Mouse (Mus musculus) heart, embryonic 12.5 days (tissue): ENCODE results near the gene 4930518I15Rik. TPM values are rescaled to one million over a fixed set of nuclear protein-coding genes. Genes with fewer than 3 reads are reported as not detected.
"Not testable (repeated sequence)": the region's sequence is repeated elsewhere in the genome, so short reads cannot be mapped to it uniquely, and the experiment has no call there.

Source experiments
- ATAC-seq: fragments of 200-750 bp; cut with Nextera tagmentation; 2 replicates; pipeline ENCODE4 v1.8.0; 2017; ENCODE audit warnings: moderate TSS enrichment, moderate library complexity; ENCODE audit not compliant: insufficient number of reproducible peaks, low FRiP score
- H3K27ac ChIP-seq: fragments of 300-500 bp; sonication (generic); 2 replicates; pipeline ENCODE4 v1.5.1; 2016; ENCODE audit warnings: mild to moderate bottlenecking, moderate library complexity; ENCODE audit not compliant: poor library complexity, severe bottlenecking
- H3K27me3 ChIP-seq: fragments of 300-500 bp; sonication (generic); replicated peaks from 2 replicates; pipeline ENCODE4 v1.6.1; 2016; ENCODE audit warnings: mild to moderate bottlenecking, moderate library complexity
- H3K36me3 ChIP-seq: fragments of 300-500 bp; sonication (generic); 2 replicates; pipeline ENCODE4 v1.6.1; 2016; ENCODE audit warnings: mild to moderate bottlenecking, moderate library complexity
- H3K4me1 ChIP-seq: fragments of 300-500 bp; sonication (generic); replicated peaks from 2 replicates; pipeline ENCODE4 v1.6.1; 2016; ENCODE audit warnings: mild to moderate bottlenecking
- H3K4me2 ChIP-seq: fragments of 300-500 bp; sonication (generic); 2 replicates; pipeline ENCODE4 v1.6.1; 2016; ENCODE audit warnings: mild to moderate bottlenecking, moderate library complexity
- H3K4me3 ChIP-seq: fragments of 300-500 bp; sonication (generic); 2 replicates; pipeline ENCODE4 v1.5.1; 2016; ENCODE audit warnings: mild to moderate bottlenecking
- H3K9ac ChIP-seq: fragments of 300-500 bp; sonication (generic); 2 replicates; pipeline ENCODE4 v1.6.1; 2016; ENCODE audit warnings: mild to moderate bottlenecking, moderate library complexity
- H3K9me3 ChIP-seq: fragments of 300-500 bp; sonication (generic); replicated peaks from 2 replicates; pipeline ENCODE4 v1.6.1; 2016; ENCODE audit warnings: mild to moderate bottlenecking, moderate library complexity
- WGBS: fragments of 180-500 bp; shearing (Covaris S2); methylation state at CpG from one replicate; pipeline ENCODE4 v1.1.7; 2016; 5-methylcytosine and 5-hydroxymethylcytosine counted together
- polyA plus RNA-seq: library from polyadenylated mRNA; unstranded; fragments of >200 nt; fragmentation: Nextera tagmentation; extraction: Ambion mirVana; gene quantifications from 2 replicates; pipeline ENCODE4 v1.2.1, GENCODE M21; 2016

The 4930518I15Rik gene
- polyA plus RNA-seq, 1 experiment from 2014 or later: 4.5 TPM

- Histone ChIP-seq H3K4me2 (peak overlapping the region; percentile 84), H3K4me3 (peak overlapping the region; percentile 84), H3K27ac (peak overlapping the region; percentile 93), H3K27me3 (no peaks in the 10 kb centered on the region), H3K4me1 (peaks cover 51% of the 10 kb centered on the region), H3K9ac (peak overlapping the region; percentile 97), H3K9me3 (no peaks in the 10 kb centered on the region), H3K36me3 (peaks cover 35% of the 10 kb centered on the region)
- ATAC-seq: peak; percentile 10; the same call in 1 of the 2 replicates
- WGBS: 4% methylated on average over 20 of the region's 20 CpGs
Measured at GRCm38 (mm10) chr2:156841841-156842706, 15.7 kb downstream of the 4930518I15Rik start.

GRCm38 (mm10) chr2:156841028-156841840 is 16.5 kb downstream of the 4930518I15Rik start:
- H3K4me3 ChIP-seq: peak overlapping the region; percentile 84
- WGBS: 0% methylated on average over 42 of the region's 42 CpGs
- H3K9ac ChIP-seq: peak overlapping the region; percentile 97
- H3K4me1 ChIP-seq: peaks cover 51% of the 10 kb centered on the region
- no peaks in the 10 kb centered on the region for H3K27me3 ChIP-seq
- peak; percentile 5; the same call in 1 of the 2 replicates for ATAC-seq
- H3K36me3 ChIP-seq: peaks cover 34% of the 10 kb centered on the region
- H3K27ac ChIP-seq: peak overlapping the region; percentile 93
- H3K4me2 ChIP-seq: peak overlapping the region; percentile 84
- H3K9me3 ChIP-seq: no peaks in the 10 kb centered on the region

DNA sequence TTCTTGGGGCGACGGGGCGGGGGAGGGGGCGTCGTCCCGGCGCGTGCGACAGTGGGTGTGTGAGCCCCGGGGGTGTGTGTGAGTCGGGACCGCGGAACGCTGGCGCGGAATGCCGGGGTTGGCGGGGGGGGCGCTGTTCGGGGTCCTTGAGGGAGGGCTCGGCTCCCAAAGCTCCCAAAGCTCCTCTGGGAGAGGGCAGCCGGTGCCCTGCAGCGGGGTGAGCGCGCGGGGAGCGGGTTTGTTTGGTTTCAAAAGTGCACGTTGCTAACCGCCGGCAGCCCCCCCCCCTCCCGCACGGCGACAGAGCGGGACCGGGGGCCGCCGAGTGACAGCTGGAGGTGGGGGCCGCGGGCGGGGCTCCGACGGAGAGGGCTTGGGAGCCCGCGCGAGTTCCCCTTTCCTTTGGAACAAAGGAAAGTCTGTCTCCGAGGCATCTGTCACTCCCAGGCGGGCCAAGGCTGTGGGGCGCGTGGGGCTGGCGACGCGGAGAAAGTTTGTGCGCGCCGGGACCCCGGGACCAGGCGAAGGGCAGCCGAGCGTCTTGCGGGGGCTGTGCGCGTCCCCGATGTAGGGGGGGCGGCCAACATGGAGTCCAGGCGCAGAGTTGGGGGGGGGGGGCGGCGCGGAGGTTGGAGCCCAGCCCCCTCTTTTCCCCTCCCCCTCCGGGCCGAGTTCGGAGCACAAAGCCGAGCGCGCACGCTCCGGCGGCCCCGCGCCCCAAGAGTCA is 17.3 kb downstream of the 4930518I15Rik start:
- WGBS: under 1% methylated on average over 73 of the region's 79 CpGs
- Histone ChIP-seq H3K4me3 (peak overlapping the region; percentile 84), H3K4me1 (peaks cover 47% of the 10 kb centered on the region), H3K27ac (peak overlapping the region; percentile 93), H3K27me3 (no peaks in the 10 kb centered on the region), H3K9ac (peak overlapping the region; percentile 97), H3K36me3 (peaks cover 35% of the 10 kb centered on the region), H3K4me2 (peak overlapping the region; percentile 84), H3K9me3 (no peaks in the 10 kb centered on the region)
- peak; percentile 54 for ATAC-seq

DNA sequence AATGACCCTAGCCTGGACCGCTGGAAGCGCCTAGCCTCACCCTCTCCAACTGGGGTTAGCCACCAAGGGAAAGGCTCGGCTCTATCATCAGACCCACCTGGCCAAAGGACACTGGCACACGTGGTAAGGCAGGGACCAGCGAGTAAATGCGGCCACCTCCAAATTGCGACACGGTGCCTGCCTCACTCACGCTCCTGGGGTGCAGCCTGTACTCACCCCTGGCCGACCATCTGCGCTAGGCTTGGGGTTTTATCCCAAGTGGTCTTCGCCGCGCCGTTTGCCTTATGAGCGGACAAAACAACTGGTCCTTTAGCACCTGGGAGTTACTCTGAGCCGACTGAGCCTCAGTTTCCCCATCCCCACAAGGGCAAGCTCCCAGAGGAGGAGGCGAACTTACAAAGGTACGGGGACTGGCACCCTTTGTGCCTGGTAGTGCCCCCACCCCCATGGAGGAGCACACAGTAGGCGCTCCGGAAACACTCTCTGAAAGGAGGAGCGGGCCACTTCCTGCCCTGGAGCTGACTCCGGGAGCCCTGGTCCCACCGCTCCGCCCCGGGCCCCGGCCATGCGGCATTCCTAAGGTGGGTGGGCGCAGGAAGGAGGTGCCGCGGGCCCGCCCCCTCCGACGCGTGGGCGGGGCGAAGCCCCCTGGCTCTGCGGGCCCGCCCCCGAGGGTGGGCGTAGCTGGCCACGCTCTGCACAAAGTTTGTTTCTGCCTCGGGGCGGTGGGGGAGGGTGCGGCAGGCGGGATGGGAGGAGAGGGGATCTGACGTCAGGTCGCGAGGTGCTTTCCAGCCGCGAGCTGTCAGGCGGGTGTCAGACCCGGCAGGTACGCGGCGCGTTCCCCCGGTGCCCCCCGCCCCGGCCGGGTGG is 18.2 kb downstream of the 4930518I15Rik start, which contains the start of gene Tgif2:
TSS of gene Tgif2 (plus strand) at position 689 of the 873 bp plus-strand sequence.
- Histone ChIP-seq H3K4me3 (peak within 1 kb of the TSS; percentile 84), H3K4me2 (peak within 1 kb of the TSS; percentile 84), H3K4me1 (peaks cover 37% of the 10 kb centered on the region), H3K27me3 (no peaks in the 10 kb centered on the region), H3K9ac (peak within 1 kb of the TSS; percentile 97), H3K36me3 (peaks cover 35% of the 10 kb centered on the region), H3K9me3 (no peaks in the 10 kb centered on the region), H3K27ac (peak within 1 kb of the TSS; percentile 93)
- peak; percentile 89 for ATAC-seq
- WGBS: 1% methylated on average over 59 of the region's 61 CpGs

DNA sequence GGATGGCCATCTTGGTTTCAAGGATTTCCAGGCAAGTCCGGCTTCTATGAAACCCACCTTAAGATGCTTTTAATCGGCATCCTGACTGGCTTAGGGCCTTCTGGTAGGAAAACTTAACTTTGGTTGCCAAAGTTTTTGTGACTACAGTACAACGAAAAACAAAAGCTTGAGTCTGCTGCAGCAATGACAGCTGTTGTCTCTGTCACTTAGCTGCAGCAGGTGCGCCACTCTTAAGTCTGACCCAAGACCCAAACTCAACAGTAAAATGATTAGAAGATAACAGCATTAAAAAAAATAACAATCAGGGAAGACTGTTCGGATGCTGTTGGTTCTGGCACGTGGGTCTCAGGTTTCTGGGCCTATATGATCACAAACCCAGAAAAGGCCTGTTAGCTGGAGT is 18.9 kb downstream of the 4930518I15Rik start:
- WGBS: 61% methylated on average over 6 of the region's 6 CpGs
- Histone ChIP-seq H3K27ac (no peak overlapping the region), H3K36me3 (peaks cover 38% of the 10 kb centered on the region), H3K9ac (peak overlapping the region; percentile 97), H3K4me3 (peak overlapping the region; percentile 84), H3K4me1 (peaks cover 30% of the 10 kb centered on the region), H3K4me2 (peak overlapping the region; percentile 84), H3K27me3 (no peaks in the 10 kb centered on the region), H3K9me3 (no peaks in the 10 kb centered on the region)
- no peak for ATAC-seq

- Histone ChIP-seq H3K4me2 (no peak overlapping the region), H3K27me3 (no peaks in the 10 kb centered on the region), H3K9me3 (peaks cover 28% of the 10 kb centered on the region), H3K27ac (no peak overlapping the region), H3K4me1 (peaks cover 6% of the 10 kb centered on the region; the same call in 1 of the 2 replicates), H3K36me3 (peaks cover 83% of the 10 kb centered on the region), H3K4me3 (no peak overlapping the region), H3K9ac (no peak overlapping the region)
- WGBS: 96% methylated on average over 11 of the region's 11 CpGs
- no peak for ATAC-seq
Measured at GRCm38 (mm10) chr2:156834336-156834735, 23.4 kb downstream of the 4930518I15Rik start.

DNA sequence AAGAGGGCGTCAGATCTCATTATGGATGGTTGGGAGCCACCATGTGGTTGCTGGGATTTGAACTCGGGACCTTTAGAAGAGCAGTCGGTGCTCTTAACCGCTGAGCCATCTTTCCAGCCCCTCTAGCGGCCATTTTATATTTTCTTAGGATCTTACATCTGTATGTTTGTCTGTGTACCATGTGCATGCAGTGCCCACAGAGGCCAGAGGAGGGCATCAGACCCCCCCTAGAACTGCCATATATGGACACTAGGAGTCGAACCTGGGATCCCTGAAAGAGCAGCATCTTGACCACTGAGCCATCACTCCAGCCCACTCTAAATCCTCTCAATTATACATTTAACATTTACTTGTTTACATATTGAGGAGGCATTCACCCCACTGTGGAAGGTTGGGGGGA is 32.6 kb downstream of the 4930518I15Rik start:
- H3K27ac ChIP-seq, H3K4me1 ChIP-seq, H3K9ac ChIP-seq, H3K4me2 ChIP-seq, H3K27me3 ChIP-seq, H3K9me3 ChIP-seq, ATAC-seq, H3K4me3 ChIP-seq: not testable (repeated sequence)
- H3K36me3 ChIP-seq: peaks cover 10% of the 10 kb centered on the region
- WGBS: 84% methylated on average over 6 of the region's 6 CpGs

DNA sequence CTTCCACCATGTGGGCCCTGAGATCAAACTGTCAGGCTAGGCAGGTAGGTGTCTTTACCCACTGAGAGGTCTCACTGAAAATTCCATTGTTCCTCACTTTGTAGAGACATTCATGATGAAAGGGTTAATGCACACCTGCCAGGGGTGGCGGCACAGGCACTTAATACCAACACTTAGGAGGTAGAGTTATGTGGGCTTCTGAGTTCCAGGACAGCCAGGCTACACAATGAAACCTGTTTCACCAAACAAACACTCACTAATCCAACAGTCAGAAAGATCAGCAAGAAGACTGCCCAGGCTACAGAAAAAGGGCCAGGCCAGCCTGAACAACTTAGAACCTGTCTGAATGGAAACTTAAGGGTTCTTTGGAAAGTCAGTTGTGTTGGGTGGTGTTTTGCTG is 41.6 kb downstream of the 4930518I15Rik start:
- H3K9me3 ChIP-seq: no peaks in the 10 kb centered on the region
- H3K4me2 ChIP-seq: no peak overlapping the region
- H3K27ac ChIP-seq: no peak overlapping the region
- no peak for ATAC-seq
- H3K27me3 ChIP-seq: no peaks in the 10 kb centered on the region
- no peaks in the 10 kb centered on the region for H3K36me3 ChIP-seq
- H3K4me3 ChIP-seq: no peak overlapping the region
- H3K9ac ChIP-seq: no peak overlapping the region
- peaks cover 8% of the 10 kb centered on the region; the same call in 1 of the 2 replicates for H3K4me1 ChIP-seq
- 85% methylated on average over 1 of the region's 1 CpGs for WGBS

GRCm38 (mm10) chr2:156815412-156815811 is 42.3 kb downstream of the 4930518I15Rik start:
- H3K4me2 ChIP-seq: no peak overlapping the region
- no peak for ATAC-seq
- H3K4me1 ChIP-seq: peaks cover 8% of the 10 kb centered on the region; the same call in 1 of the 2 replicates
- H3K4me3 ChIP-seq: no peak overlapping the region
- no peaks in the 10 kb centered on the region for H3K36me3 ChIP-seq
- WGBS: 77% methylated on average over 3 of the region's 3 CpGs
- no peak overlapping the region for H3K27ac ChIP-seq
- H3K9me3 ChIP-seq: no peaks in the 10 kb centered on the region
- H3K9ac ChIP-seq: no peak overlapping the region
- H3K27me3 ChIP-seq: no peaks in the 10 kb centered on the region

DNA sequence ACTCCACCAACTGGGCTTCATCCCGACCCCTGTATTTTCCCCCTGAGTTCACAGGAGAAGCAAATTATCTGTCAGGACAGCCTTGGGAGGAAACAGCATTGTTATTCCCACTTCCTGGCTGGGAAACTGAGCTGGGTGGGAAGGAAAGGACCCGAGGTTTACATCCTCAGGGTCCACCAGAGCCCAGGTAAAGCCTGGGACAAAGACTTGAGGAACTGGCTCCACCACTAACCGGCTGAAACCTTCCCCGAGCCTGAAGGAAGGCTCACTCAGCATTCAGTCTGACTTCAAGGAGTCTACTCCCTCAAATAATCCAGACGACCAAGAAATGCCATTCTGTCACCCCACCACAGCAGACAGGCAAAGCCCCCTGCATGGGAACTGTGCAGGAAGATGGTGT is 42.9 kb downstream of the 4930518I15Rik start:
- no peaks in the 10 kb centered on the region for H3K9me3 ChIP-seq
- 20% methylated on average over 5 of the region's 5 CpGs for WGBS
- 0 out of 2 replicates have a peak, but pooled peaks have one; percentile 14 for ATAC-seq
- H3K27ac ChIP-seq: peak overlapping the region; percentile 71
- H3K4me2 ChIP-seq: no peak overlapping the region
- peaks cover 8% of the 10 kb centered on the region; the same call in 1 of the 2 replicates for H3K4me1 ChIP-seq
- H3K4me3 ChIP-seq: no peak overlapping the region
- no peaks in the 10 kb centered on the region for H3K27me3 ChIP-seq
- H3K9ac ChIP-seq: no peak overlapping the region
- no peaks in the 10 kb centered on the region for H3K36me3 ChIP-seq
